Mouse (Mus musculus): ENCODE results near the gene Tmem170b.
A peak's percentile ranks its signal among the peaks of the same experiment; 100 is the strongest.

Tmem170b gene

GRCm38 (mm10) chr13:41605099-41606010, at the start of gene Tmem170b:
Gene Tmem170b, plus strand, starts transcription at chr13:41605907.
- peak; percentile 95 for DNase-seq

- DNase-seq = no peak
These were observed 44.7 kb upstream of the Tmem170b start for GRCm38 (mm10) chr13:41561024-41561423.

- DNase-seq = no peak
These were observed 37.3 kb upstream of the Tmem170b start for GRCm38 (mm10) chr13:41568421-41568820.

GRCm38 (mm10) chr13:41568926-41569325, 36.8 kb upstream of the Tmem170b start:
- DNase-seq = no peak

- DNase-seq = no peak
These were observed 35.9 kb upstream of the Tmem170b start for GRCm38 (mm10) chr13:41569776-41570175.

- peak; percentile 60 for DNase-seq
These were observed 34.0 kb upstream of the Tmem170b start for GRCm38 (mm10) chr13:41571368-41572350.

GRCm38 (mm10) chr13:41572351-41572735, 33.4 kb upstream of the Tmem170b start:
- DNase-seq = no peak

GRCm38 (mm10) chr13:41573126-41573846, 32.4 kb upstream of the Tmem170b start:
- DNase-seq = no peak

- DNase-seq = no peak
These were observed 24.6 kb upstream of the Tmem170b start for GRCm38 (mm10) chr13:41581058-41581457.

- DNase-seq = no peak
These were observed 21.9 kb upstream of the Tmem170b start for GRCm38 (mm10) chr13:41583666-41584357.

- DNase-seq = no peak
These were observed 21.4 kb upstream of the Tmem170b start for GRCm38 (mm10) chr13:41584358-41584680.

GRCm38 (mm10) chr13:41584896-41585295, 20.8 kb upstream of the Tmem170b start:
- no peak for DNase-seq

GRCm38 (mm10) chr13:41596678-41597077, 9.0 kb upstream of the Tmem170b start:
- DNase-seq = no peak

- DNase-seq = no peak
These were observed 5.7 kb upstream of the Tmem170b start for GRCm38 (mm10) chr13:41599977-41600376.

GRCm38 (mm10) chr13:41601056-41601455, 4.7 kb upstream of the Tmem170b start:
- no peak for DNase-seq

GRCm38 (mm10) chr13:41603921-41604466, 1.7 kb upstream of the Tmem170b start:
- DNase-seq = no peak

GRCm38 (mm10) chr13:41606081-41607000, 634 bp downstream of the Tmem170b start:
- DNase-seq = peak; percentile 55

- DNase-seq = no peak
These were observed 1.9 kb downstream of the Tmem170b start for GRCm38 (mm10) chr13:41607589-41607988.

GRCm38 (mm10) chr13:41608559-41608958, 2.9 kb downstream of the Tmem170b start:
- DNase-seq = no peak

- no peak for DNase-seq
These were observed 5.3 kb downstream of the Tmem170b start for GRCm38 (mm10) chr13:41611046-41611445.

- DNase-seq = no peak
These were observed 8.8 kb downstream of the Tmem170b start for GRCm38 (mm10) chr13:41614539-41614938.
